22 mouse cellular contexts compared by ENCODE assay signal in genomic region chr10:62823431-62823830, GRCm38 (mm10).
"Had no signal": no experiment of that assay in that cellular context is flagged by ENCODE, and none has a peak within 500 bp of the region (broad histone marks: within the 10 kb centered on the region; RNA-seq: fewer than 3 reads in every experiment).

No protein-coding gene starts in this region.

- H3K9ac ChIP-seq: limb, embryonic 12.5 days; limb, embryonic 15.5 days; liver, embryonic 14.5 days; liver, postnatal 0 days; lung, embryonic 14.5 days; midbrain, embryonic 12.5 days; midbrain, embryonic 15.5 days; neural tube, embryonic 12.5 days; neural tube, embryonic 15.5 days; stomach, embryonic 15.5 days had no signal

- H3K27me3 ChIP-seq: limb, embryonic 12.5 days; limb, embryonic 15.5 days; midbrain, embryonic 12.5 days; midbrain, embryonic 15.5 days; neural tube, embryonic 12.5 days; neural tube, embryonic 15.5 days; stomach, embryonic 15.5 days had no signal

- H3K4me3 ChIP-seq: left cerebral cortex, adult 2 months; limb, embryonic 12.5 days; limb, embryonic 15.5 days; midbrain, embryonic 12.5 days; midbrain, embryonic 15.5 days; neural tube, embryonic 12.5 days; neural tube, embryonic 15.5 days; stomach, embryonic 15.5 days had no signal

- H3K27ac ChIP-seq: hindbrain, postnatal 0 days; left cerebral cortex, adult 2 months; limb, embryonic 12.5 days; limb, embryonic 15.5 days; liver, embryonic 14.5 days; macrophage; midbrain, embryonic 12.5 days; midbrain, embryonic 15.5 days; neural tube, embryonic 12.5 days; neural tube, embryonic 15.5 days; stomach, embryonic 15.5 days had no signal

- H3K9me3 ChIP-seq: limb, embryonic 12.5 days; limb, embryonic 15.5 days; midbrain, embryonic 12.5 days; midbrain, embryonic 15.5 days; neural tube, embryonic 12.5 days; neural tube, embryonic 15.5 days; stomach, embryonic 15.5 days had no signal

- ATAC-seq: hindbrain, postnatal 0 days; inflammation-experienced regulatory T-cells, adult 6 months; intestine, embryonic 16.5 days; liver, postnatal 0 days; lung, postnatal 0 days; midbrain, embryonic 15.5 days had no signal

- H3K4me1 ChIP-seq: limb, embryonic 12.5 days; limb, embryonic 15.5 days; midbrain, embryonic 12.5 days; midbrain, embryonic 15.5 days; neural tube, embryonic 12.5 days; neural tube, embryonic 15.5 days; stomach, embryonic 15.5 days had no signal

- DNase-seq: layer of hippocampus, postnatal 36 days; liver, postnatal 0 days; lung, embryonic 14.5 days; right cerebral cortex, adult 18-20 months; right cerebral cortex, postnatal 14 days; spleen, adult 18-20 months; thymus, postnatal 25 days had no signal

- H3K4me2 ChIP-seq: limb, embryonic 12.5 days; limb, embryonic 15.5 days; liver, embryonic 11.5 days; lung, embryonic 14.5 days; midbrain, embryonic 12.5 days; midbrain, embryonic 15.5 days; neural tube, embryonic 12.5 days; neural tube, embryonic 15.5 days; stomach, embryonic 15.5 days had no signal
